Mouse (Mus musculus) CH12.LX (cell line): Measurements from ENCODE around the gene Dbndd2.

ENCODE experiments used
- CTCF ChIP-seq, 2 experiments: IDR thresholded peaks in 1 of 2; conservative IDR thresholded peaks in 1 of 2; 2 replicates each; pipeline ENCODE4 v1.5.1; 2011 to 2012; ENCODE audit warnings: low read depth in 2 of 2, low read length in 2 of 2, improper control_type of control experiment in 1 of 2, inconsistent platforms in 1 of 2, mild to moderate bottlenecking in 1 of 2, moderate library complexity in 1 of 2
- EP300 ChIP-seq: IDR thresholded peaks from 2 replicates; pipeline ENCODE4 v1.6.1; 2011; ENCODE audit warnings: low read length, improper control_type of control experiment
- IRF4 ChIP-seq: IDR thresholded peaks from 2 replicates; pipeline ENCODE4 v1.6.1; 2014; ENCODE audit warnings: low read depth, mild to moderate bottlenecking, inconsistent platforms, low read length, improper control_type of control experiment
- JUND ChIP-seq: conservative IDR thresholded peaks from 2 replicates; pipeline ENCODE4 v1.6.1; 2011; ENCODE audit warnings: low read depth, low read length, improper control_type of control experiment
- MYC ChIP-seq: IDR thresholded peaks from 2 replicates; pipeline ENCODE4 v1.6.1; 2011; ENCODE audit warnings: low read depth, mild to moderate bottlenecking, improper control_type of control experiment, low read length
- POLR2A ChIP-seq: IDR thresholded peaks from 2 replicates; pipeline ENCODE4 v1.6.1; 2011; ENCODE audit warnings: low read depth, mild to moderate bottlenecking, improper control_type of control experiment, low read length
- USF1 ChIP-seq: IDR thresholded peaks from 2 replicates; pipeline ENCODE4 v1.6.1; 2014; ENCODE audit warnings: low read depth, mild to moderate bottlenecking, inconsistent platforms, low read length, improper control_type of control experiment
- ZKSCAN1 ChIP-seq: IDR thresholded peaks from 2 replicates; pipeline ENCODE4 v1.6.1; 2012; ENCODE audit warnings: low read depth, inconsistent platforms, low read length, improper control_type of control experiment, borderline replicate concordance

DNA sequence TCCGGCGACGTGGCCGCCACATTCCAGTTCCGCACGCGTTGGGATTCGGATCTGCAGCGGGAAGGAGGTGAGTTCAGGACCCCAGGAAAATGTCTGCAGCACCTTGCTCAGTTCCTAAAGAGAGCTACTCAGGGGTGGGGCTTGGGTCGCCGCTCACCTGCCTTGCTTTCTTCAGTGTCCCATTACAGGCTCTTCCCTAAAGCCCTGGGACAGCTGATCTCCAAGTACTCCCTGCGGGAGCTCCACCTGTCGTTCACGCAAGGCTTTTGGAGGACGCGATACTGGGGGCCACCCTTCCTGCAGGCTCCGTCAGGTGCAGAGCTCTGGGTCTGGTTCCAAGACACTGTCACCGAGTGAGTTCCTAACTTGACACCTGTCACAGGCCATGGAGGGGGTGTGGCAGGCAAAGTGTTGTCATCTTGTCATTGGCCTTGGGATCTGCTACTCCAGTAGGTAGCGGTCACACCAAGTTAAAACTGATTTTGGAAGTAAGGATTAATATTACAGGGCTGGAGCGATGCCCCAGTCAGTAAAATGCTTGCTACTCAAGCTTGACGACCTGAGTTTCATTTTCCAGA is 11.9 kb downstream of the Dbndd2 start:
- TF ChIP-seq CTCF (conservative IDR thresholded peaks at IDR 0.05 in 1 of 2, IDR thresholded peaks at IDR 0.05 in 1 of 2; ENCODE audit: low read depth in 2 of 2, low read length in 2 of 2) (no peak), JUND (no peak), POLR2A (no peak), IRF4 (no peak), ZKSCAN1 (no peak), EP300 (no peak), USF1 (no peak), MYC (no peak)
